Mouse (Mus musculus) liver, adult 2 months (tissue): Measurements from ENCODE around the gene Cyp27b1. TPM values are rescaled to one million over a fixed set of nuclear protein-coding genes. Genes with fewer than 3 reads are reported as not detected.

Experiments
- DNase-seq: peaks from one replicate; pipeline ENCODE4 v3.0.0-alpha.2; 2011; ENCODE audit warnings: low read depth, low spot score; ENCODE audit errors: extremely low read depth
- H3K27ac ChIP-seq: fragments of 200-500 bp; replicated peaks from 2 replicates; pipeline ENCODE4 v1.5.1; 2012; ENCODE audit warnings: low read depth, mild to moderate bottlenecking, control low read depth, inconsistent platforms, low read length; ENCODE audit not compliant: insufficient read depth
- H3K27me3 ChIP-seq: fragments of 200-500 bp; 2 replicates; pipeline ENCODE4 v1.6.1; 2012; ENCODE audit warnings: mild to moderate bottlenecking, moderate library complexity, low read length, inconsistent platforms; ENCODE audit not compliant: control insufficient read depth, insufficient read depth
- H3K36me3 ChIP-seq: fragments of 200-500 bp; 2 replicates; pipeline ENCODE4 v1.6.1; 2012; ENCODE audit warnings: low read length, inconsistent platforms; ENCODE audit not compliant: control insufficient read depth, insufficient read depth
- H3K4me1 ChIP-seq: fragments of 200-500 bp; 2 replicates; pipeline ENCODE4 v1.6.1; 2011; ENCODE audit warnings: low read length; ENCODE audit not compliant: control insufficient read depth, insufficient read depth
- H3K4me3 ChIP-seq: fragments of 200-500 bp; 2 replicates; pipeline ENCODE4 v1.5.1; 2011; ENCODE audit warnings: low read depth, mild to moderate bottlenecking, control low read depth, low read length, moderate library complexity; ENCODE audit not compliant: insufficient read depth
- H3K79me2 ChIP-seq: fragments of 200-500 bp; 2 replicates; pipeline ENCODE4 v1.6.1; 2012; ENCODE audit warnings: inconsistent platforms, mild to moderate bottlenecking, low read length, moderate library complexity; ENCODE audit not compliant: control insufficient read depth, insufficient read depth
- H3K9ac ChIP-seq: fragments of 200-500 bp; 2 replicates; pipeline ENCODE4 v1.6.1; 2012; ENCODE audit warnings: low read depth, mild to moderate bottlenecking, control low read depth, inconsistent platforms, low read length
- CTCF ChIP-seq: fragments of 200-500 bp; IDR thresholded peaks from 2 replicates; pipeline ENCODE4 v1.5.1; 2011; ENCODE audit warnings: low read depth, low read length, control low read depth
- POLR2A ChIP-seq: fragments of 200-500 bp; IDR thresholded peaks from 2 replicates; pipeline ENCODE4 v1.6.1; 2011; ENCODE audit warnings: low read length, control low read depth; ENCODE audit not compliant: insufficient read depth; ENCODE audit errors: extremely low read depth
- WGBS: fragments of 180-500 bp; shearing (Covaris S2); methylation state at CpG from one replicate; pipeline ENCODE4 v1.1.7; 2018; 5-methylcytosine and 5-hydroxymethylcytosine counted together
- polyA plus RNA-seq: library from polyadenylated mRNA; depleted of rRNA; stranded (reverse); fragments of >200 nt; gene quantifications from 2 replicates; pipeline ENCODE4 v1.2.3, GENCODE M21; 2012
- total RNA-seq: library from RNA; depleted of rRNA; stranded (reverse); fragments of >200 nt; gene quantifications from 2 replicates; pipeline ENCODE4 v1.2.3, GENCODE M21; 2014

Cyp27b1 gene
- total and polyA plus RNA-seq, 2 experiments = 0.05 TPM; not detected in 1

DNA sequence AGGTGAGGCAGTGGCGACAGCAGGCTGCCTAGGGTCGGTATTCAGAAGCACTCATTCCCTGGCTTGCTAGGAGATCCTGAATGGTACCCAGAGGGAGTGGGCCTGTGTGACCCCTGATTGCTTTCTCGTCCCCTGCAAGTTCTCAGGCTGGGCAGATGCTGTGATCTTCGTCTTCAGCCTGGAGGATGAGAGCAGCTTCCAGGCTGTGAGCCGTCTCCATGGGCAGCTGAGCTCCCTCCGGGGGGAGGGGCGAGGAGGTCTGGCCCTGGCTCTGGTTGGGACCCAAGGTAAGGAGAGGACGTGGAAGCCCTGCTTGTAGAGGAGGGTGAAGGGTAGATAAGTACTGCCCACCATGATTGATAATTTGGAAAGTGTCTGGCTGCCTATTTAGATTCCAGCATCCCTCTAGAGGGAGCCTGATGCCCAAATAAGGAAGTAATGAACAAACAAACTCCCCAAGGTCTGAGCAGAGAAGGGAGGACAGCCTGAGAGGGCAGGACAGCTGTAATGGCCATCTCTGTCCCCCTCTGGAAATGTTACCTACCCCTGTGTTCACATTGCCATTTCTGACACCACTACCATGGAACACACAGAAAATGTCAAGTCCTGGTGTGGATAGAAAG is 35.4 kb downstream of the Cyp27b1 start:
- Histone ChIP-seq H3K27ac (no peak overlapping the region), H3K36me3 (no peaks in the 10 kb centered on the region), H3K79me2 (no peaks in the 10 kb centered on the region), H3K4me1 (peaks cover 27% of the 10 kb centered on the region), H3K9ac (no peak overlapping the region), H3K27me3 (no peaks in the 10 kb centered on the region), H3K4me3 (no peak overlapping the region)
- TF ChIP-seq CTCF (no peak), POLR2A (no peak)
- 71% methylated on average over 8 of the region's 8 CpGs for WGBS
- no peak for DNase-seq

GRCm38 (mm10) chr10:127083915-127084306 is 35.9 kb downstream of the Cyp27b1 start:
- no peak for DNase-seq
- Histone ChIP-seq H3K27ac (no peak overlapping the region), H3K36me3 (no peaks in the 10 kb centered on the region), H3K27me3 (no peaks in the 10 kb centered on the region), H3K4me3 (no peak overlapping the region), H3K79me2 (no peaks in the 10 kb centered on the region), H3K4me1 (peaks cover 25% of the 10 kb centered on the region), H3K9ac (no peak overlapping the region)
- no peak for TF ChIP-seq CTCF
- no peak for TF ChIP-seq POLR2A
- WGBS = 73% methylated on average over 5 of the region's 5 CpGs

DNA sequence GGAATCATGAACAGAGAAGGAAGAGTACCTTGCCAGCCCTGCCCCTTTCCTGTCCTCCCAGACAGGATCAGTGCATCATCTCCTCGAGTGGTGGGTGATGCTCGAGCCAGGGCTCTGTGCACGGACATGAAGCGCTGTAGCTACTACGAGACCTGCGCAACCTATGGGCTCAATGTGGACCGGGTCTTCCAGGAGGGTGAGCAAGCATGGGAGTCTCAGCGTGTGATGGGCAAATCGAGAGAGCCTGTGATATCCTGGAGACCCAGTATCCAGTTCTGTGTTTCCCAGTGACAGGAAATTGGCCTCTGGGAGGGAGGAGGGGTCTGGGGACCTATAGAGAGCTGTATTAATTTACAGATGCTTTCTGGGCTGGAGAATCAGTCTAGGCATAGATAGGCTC is 37.0 kb downstream of the Cyp27b1 start:
- H3K27me3 ChIP-seq = no peaks in the 10 kb centered on the region
- TF ChIP-seq POLR2A = no peak
- 86% methylated on average over 9 of the region's 9 CpGs for WGBS

GRCm38 (mm10) chr10:127085633-127086032 is 37.6 kb downstream of the Cyp27b1 start:
- no peak overlapping the region for H3K27ac ChIP-seq
- H3K4me3 ChIP-seq = no peak overlapping the region
- 0 out of 2 replicates have a peak, but pooled peaks cover 3% of the 10 kb centered on the region for H3K27me3 ChIP-seq
- no peaks in the 10 kb centered on the region for H3K36me3 ChIP-seq
- no peak overlapping the region for H3K9ac ChIP-seq
- no peak for DNase-seq
- WGBS = 74% methylated on average over 6 of the region's 6 CpGs
- H3K79me2 ChIP-seq = no peaks in the 10 kb centered on the region
- TF ChIP-seq CTCF = peak; percentile 7; the same call in 1 of the 2 replicates
- TF ChIP-seq POLR2A = no peak
- peaks cover 20% of the 10 kb centered on the region for H3K4me1 ChIP-seq

More for the DNA sequence above, 37.0 kb downstream of the Cyp27b1 start:
- H3K4me3 ChIP-seq = no peak overlapping the region
- no peaks in the 10 kb centered on the region for H3K36me3 ChIP-seq
- no peak overlapping the region for H3K9ac ChIP-seq
- no peak overlapping the region for H3K27ac ChIP-seq
- H3K79me2 ChIP-seq = no peaks in the 10 kb centered on the region
- peaks cover 24% of the 10 kb centered on the region for H3K4me1 ChIP-seq
- no peak for DNase-seq

GRCm38 (mm10) chr10:127090560-127091411 is 42.7 kb downstream of the Cyp27b1 start:
- TF ChIP-seq CTCF = no peak
- no peak for TF ChIP-seq POLR2A
- Histone ChIP-seq H3K27ac (no peak overlapping the region), H3K79me2 (no peaks in the 10 kb centered on the region), H3K4me3 (no peak overlapping the region; the same call in 1 of the 2 replicates), H3K9ac (0 out of 2 replicates have a peak overlapping the region, but pooled peaks have one; percentile 5), H3K4me1 (peaks cover 9% of the 10 kb centered on the region), H3K36me3 (no peaks in the 10 kb centered on the region; the same call in 1 of the 2 replicates), H3K27me3 (0 out of 2 replicates have a peak, but pooled peaks cover 3% of the 10 kb centered on the region)
- DNase-seq = peak; percentile 50
- WGBS = 13% methylated on average over 57 of the region's 57 CpGs
